Mouse (Mus musculus) spleen, postnatal 14 days (tissue): ENCODE results near the gene Gas2.

Experiments
- DNase-seq, 2 experiments: peaks; one replicate each; pipeline ENCODE4 v3.0.0; 2021 to 2022; ENCODE audit warnings: low spot score in 2 of 2

Gene Gas2

DNA sequence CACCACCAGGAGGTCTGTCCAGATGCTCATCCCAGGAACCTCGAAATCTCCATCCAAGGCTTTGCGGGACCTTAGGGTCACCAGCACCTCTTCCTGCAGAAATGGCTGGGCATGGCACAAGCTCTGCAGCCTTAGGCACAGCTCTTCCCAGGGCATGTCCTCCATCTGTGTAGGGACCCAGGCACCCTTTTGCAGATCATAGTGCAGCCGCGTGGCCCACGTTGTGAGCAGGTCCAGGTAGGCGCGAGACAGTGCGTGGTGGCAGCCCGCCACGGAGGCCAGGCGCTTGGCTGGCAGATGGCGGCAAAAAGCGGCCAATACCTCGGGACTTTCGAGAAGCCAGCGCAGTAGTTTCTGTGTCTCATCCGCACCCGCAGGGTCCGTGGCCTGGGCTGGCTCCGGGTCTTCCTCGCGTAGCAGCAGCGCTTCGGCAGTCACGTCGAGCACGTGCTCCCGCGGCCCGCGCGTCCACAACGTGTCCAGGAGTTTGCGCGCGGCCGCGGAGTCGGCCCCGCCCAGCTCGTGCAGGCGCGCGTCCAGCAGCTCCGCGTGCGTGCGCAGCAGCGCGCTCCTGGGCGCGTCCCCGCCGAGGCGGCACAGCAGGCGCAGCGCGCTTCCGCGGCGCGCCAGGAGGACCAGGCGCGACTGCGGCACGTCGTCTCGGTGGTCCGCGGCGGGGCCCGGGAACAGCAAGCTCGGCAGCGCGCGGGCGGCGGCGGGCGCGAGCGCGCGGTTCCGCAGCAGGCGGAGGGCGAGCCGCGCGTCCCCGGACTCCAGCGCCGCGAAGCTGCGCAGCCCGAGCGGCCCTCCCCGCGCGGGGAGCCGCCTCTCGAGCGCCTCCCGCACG, at the start of gene Gas2:
Gene Gas2 (plus strand): TSS at position 766 of the 847 bp plus-strand sequence.
- DNase-seq: peak; percentile 65 to 82

DNA sequence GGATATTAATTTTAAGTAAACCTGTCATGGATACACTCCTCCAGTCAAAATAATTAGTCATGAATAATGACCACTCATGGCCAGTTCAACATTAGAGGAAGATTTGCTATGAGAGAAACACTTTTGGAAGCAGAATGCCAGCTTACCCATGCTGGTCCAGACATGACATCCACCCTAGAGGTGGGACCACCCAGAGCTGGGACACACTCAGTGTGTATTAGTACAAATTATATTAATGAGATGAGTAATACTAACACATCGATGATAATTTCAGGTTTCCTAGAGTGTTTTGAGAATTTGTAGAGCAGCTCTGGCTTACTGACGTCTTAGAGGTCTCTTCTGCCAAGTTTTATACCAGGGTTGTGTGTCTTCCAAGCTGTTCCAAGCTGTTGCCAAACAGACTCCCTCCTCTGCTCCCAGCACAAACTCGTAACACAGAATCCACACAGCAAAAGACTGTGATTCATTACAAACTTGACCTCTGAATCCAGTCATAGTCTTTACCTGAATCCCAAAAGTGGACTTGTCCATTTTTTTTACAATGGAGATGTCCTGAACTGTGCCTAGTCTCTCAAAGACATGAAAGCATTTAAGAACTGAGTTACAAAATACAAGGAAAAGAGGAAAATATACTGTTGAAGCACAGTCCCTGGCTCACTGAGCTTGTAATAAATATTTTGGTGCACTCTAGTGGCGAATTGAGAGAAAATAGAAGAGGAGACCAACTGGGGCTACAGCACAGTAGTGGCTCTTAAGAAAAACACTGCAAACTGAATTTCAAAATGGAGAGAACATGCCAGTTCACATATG, 46.1 kb upstream of the Gas2 start:
- DNase-seq: no peak

DNA sequence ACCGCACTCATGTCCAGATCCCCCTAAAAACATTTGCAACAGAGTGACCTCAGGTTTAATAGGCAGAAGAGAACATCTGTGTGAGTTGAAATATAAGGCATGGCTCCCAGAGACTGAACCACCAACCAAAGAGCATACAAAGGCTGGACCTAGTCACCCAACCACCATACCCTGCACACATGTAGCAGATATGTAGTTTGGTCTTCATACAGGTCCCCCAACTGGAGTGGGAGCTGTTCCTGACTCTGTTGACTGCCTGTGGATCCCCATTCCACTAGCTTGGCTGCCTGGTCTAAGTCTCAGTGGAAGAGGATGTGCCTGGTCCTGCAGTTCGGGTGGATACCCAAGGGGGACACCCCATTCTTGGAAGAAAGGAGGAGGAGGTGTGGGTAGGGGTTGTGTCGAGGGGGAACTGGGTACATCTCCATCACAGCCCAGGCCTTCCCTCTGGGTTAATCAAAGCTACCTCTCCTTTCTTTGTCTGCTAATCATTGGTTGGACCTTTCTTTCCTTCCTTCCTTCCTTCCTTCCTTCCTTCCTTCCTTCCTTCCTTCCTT, 45.5 kb upstream of the Gas2 start:
- DNase-seq: no peak

DNA sequence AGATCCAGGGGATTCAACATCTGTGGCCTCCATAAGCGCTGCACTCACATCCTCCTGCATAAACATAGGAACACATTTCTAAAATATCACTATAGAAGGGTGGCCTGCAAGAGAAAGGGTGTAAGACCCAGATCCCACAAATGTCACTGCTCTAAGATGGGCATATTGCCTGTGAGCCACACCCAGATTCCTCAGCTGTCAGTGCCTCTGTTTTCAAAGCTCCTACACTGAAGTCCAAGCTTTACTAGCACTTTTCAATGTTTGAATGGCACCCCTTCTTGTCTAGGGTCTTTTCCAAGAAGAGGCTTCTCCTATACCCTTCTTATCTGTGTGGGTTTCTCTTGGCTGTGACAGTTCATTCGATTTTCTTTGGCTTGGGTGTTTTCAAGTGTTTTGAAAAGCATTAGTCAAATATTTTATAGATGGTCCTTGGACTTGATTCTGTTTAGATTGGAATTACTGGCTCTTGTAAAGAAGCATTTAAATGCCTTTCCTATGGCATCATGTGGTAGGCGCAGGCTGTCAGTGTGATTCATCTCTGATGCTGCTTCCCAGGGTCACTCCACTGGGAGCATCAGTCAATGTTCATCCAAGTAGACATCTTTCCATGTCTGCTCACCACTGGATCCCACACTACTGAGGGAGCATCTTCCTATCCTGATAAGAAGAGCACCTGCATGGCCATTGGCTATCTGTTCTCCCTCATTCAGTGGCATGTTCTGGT, 43.4 kb upstream of the Gas2 start:
- no peak for DNase-seq

DNA sequence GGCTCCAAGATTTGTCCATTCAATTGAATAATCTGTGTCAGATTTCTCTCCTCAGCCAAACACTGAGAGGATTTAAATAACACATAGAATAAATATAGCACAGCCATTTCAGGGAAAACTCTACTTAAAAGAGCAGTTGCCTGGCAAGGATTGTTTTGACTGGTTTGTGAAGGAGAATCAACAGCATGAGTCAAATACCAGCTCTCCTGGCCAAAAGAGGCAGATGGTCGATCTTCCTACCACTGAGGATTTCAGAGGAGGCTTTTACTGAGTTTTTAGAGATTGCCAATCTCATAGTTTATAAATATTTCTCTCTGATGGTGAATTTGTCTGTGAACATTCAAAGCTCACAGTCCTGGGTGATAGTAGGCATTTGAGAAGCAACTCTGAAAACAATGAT, 41.9 kb upstream of the Gas2 start:
- no peak for DNase-seq

DNA sequence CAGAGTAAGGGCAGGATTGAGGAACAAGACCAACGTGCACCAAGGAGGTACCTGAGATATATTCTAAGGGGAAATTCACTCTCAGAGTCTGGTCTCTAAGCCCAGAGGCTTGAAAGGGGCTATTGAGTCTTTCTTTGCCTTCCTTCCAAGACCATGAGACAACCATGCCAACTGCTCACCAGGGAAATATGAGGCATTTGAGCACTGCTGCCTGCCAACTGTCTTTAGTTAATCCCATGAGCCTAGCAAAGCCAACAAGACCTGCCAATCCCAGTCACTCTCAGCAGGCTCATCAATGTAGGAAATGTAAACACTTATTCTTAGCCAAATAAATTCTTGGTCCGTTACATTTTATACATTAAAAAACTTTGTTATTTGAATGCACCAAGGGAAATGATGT, 40.3 kb upstream of the Gas2 start:
- DNase-seq: no peak

DNA sequence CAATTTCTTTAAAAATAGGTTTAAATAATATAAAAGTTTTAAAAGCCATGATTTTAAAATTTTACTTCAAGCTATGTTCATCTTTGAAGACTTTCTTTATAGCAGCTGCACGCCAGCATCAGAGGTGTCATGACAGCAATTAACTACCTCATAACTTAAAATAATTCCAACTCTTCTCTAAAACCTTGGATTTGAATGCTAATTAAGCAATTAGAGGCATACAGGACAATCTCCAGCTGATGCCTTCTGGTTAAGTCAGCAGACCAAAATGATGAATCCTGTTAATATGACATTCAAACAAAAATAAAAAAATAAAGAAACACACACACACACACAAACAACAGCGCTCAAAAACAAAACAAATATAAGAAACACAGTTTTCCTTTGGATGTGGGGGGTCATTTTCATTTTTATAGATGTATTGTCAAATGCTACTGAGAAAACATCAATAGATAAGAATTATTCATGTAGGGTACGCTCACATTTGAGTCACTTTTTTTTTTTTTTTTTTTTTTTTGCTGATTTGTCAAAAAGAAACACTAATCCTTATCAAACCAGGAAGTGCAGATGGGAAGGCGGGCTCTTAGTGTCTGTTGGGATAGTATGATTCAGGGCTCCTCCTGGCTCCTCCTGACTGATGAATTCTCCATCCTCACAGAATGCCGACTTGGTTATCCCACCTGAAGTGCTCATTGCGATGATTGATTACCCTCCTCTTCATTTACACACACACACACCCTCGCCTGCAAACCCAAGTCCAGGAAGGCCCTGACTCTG, 38.1 kb upstream of the Gas2 start:
- DNase-seq: no peak

DNA sequence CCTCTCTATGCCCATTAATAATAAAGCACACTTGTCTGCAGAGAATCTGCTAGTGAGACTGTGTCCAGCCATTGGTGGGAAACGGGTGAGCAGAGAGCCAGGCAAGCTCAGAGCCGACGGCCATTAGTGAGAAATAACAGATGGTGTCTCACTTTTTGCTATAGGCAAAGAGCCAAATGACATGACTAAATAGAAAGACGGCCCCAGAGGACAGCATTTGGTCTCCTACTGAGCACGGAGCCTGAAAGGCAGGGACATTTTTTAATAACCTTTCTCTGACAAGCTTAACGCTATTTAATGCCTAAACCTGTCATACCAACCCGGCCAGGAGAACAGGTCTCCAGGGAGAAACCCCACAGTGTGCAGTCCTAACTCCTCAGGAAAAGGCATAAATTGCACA, 29.9 kb upstream of the Gas2 start:
- DNase-seq: no peak

DNA sequence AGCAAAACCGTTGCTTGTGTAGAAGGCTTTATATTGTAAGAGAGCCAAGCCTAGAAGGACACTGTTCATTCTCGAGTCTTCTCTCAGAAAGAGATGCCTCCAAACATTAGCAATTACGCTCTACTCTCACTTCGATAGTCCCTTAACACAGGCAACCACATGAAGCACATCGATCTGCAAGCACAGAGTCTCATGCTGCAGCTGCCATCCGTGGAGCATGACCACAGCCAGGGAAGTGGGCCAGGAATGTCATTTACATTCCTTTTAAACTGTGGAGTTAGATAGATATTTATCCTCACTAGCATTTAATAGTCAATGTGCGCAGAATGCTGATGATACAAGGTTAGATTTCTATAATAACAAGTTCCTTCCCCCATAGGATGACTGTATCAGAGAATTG, 21.3 kb upstream of the Gas2 start:
- DNase-seq: no peak

DNA sequence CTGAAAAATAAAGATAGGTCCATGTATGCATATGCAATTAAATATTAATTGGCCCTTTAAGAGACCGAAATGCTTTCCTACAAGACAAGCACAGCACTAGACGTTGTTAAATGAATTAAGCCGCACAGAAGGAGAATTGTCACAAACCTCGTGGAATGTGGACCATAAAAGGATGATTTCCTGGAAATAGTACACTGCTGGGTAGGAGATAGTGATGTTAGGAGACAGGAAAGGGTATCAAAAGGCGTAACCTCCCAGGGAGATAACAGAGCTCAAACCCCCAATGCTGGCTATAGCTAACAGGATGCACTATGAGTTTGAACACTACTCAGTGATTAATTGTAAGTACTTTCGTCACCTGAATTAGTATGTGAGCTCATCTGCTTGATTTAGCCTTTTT, 10.9 kb upstream of the Gas2 start:
- DNase-seq: no peak

DNA sequence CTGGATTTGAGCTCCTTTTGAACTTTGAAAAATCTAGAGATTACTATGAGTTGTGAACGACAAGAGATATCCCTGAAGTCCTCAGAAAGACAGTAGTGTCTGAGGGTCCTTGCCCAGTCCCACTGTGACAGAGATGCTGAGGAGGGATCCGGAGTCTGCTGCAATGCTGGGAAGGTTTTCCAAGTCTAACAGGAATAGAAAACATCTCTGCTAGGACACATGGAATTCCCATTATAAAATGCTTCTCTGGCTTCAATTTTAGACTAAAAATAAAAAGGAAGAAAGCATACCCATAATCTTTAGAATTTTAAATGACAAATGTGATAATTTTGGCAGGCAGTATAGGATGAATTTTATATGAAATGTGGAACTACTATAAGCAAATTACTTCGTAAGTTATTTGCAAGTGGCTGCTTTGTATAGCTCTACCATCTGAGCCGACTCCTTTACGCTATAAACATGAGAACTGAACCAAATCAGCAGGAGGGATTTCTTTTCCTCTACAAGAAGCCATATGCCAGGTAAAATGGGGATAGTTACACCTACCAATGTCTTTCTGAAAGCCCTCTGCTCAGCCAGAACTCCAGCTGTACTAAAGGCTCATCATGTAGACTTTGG, 9.8 kb upstream of the Gas2 start:
- DNase-seq: no peak

DNA sequence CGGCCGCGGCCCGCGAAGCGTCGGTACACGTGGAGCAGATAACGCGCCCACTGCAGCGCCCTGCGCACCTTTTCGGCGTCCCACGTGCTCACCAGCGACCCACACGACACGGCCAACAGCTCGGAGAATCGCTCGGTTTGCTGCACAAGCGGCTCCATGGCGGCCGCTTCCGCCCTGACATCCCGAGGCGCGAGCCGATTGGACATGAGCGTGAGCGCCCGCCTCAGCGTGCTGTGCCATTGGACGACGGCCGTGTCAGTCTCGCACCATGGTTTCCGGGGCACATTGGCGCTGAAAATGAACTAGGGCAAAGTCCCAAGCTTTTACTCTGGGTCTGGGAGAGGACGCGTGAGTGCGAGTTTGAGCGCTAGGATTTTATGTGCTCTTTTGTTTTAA, 280 bp downstream of the Gas2 start, which contains the start of gene Fancf:
Gene Fancf (minus strand): TSS at position 171 of the 396 bp plus-strand sequence.
- DNase-seq: peak; percentile 95 to 96

DNA sequence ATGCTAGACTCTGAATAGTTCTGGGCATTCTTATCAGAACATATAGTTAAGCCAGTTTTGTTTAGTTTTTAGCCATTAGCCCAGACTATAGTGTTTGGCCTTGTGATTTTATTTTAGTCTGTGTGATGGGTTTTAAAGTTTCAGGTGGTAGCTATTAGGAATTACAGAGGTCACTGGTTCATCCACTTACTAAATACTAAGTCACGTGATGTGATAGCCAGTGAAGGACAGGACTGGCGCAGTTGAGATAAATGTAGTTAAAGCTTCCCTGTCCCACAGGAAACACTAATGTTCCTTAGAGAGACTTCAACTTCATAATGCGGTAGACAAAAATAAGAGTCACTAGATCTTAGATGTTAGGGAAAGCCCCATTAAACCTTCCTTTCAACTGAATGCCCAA, 1.0 kb downstream of the Gas2 start:
- DNase-seq: no peak

DNA sequence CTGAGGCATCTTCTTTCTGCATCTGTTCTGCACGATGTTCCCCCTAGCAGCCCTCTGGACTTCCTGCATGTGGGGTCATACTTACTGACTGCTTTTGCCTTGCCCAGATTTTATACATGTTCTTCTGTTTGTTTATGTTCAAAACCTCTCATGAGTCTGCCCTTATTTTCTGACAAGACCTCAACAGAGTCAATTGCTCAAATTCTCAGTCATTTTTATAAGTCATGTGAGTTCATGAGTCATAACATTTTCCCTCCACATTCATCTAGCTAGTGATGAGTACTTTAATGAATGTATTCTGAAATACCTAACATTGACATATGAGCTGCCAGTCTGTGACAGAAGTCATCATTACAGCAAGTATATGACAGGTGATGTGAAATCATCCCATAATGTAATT, 3.5 kb downstream of the Gas2 start:
- DNase-seq: no peak

DNA sequence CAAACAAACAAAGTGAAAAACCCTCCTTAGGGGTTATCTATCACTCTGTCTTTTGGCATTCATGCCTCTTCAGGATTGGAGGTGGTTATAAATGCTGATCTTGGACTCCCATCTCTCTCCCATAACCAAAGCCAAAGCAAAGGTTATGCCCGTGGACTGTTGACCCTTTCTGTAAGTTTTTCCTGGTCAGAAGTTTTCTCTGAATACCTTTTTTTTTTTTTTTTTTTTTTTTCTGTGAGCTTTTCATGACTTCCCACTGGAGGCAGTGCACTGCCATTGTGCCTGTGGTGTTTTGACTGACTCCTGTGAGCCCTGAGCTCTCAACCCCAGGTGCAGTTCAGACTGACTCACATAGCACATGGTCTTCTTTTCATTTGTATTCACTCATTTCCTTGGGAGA, 6.2 kb downstream of the Gas2 start:
- DNase-seq: no peak

DNA sequence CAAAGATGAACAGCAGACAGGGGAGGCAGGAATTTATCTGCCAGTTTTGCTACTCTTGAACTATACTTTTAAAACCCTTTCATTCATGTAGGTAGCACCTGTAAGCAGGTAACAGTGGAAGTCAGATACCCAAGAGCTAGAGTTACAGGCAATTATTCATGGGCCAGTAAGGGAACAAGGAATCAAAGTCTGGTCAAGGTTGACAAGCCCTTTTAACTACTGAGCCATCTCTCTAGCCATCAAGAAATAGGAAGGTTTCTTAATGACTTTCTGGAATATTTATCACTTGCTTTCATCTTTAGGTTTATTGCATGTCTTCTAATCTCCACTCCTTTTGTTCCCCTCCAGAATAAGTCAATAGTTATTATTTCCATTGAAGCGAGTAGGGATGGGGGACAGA, 10.2 kb downstream of the Gas2 start:
- DNase-seq: no peak

DNA sequence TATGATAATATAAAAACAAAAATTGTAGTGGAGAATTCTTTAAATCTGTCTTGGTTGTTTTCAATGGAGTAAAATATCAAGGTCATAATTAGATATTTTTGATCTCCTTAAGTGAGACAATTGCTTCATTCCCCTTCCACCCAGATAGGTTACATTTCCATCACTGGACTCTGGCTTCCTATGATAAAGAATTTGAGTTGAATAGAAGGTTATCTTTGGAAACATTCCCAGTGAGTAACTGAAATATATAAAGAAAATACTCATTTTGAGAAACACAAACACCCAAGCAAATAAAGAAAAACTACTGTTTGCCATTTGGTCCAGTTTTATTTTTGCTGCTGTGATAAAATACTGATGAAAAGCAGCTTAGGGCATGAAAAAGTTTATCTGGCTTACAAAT, 10.8 kb downstream of the Gas2 start:
- DNase-seq: no peak

DNA sequence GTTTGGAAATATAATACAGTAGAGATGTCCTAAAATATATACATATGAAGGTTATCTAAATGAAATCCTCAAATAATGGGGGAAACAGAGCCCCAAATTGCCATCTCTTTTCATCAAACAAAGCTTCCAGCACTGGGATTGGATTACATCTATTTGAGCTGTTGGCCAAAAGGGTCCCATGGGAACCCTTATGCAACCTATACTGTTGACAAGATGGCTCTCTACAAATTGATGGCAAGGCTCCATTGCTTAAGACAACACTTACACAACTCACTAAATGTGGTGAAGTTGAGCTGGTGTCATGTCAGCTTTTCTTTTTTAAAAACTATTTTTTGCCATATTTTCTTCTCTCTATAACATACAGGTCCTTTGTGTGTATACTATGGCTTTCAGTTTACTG, 14.5 kb downstream of the Gas2 start:
- no peak for DNase-seq

DNA sequence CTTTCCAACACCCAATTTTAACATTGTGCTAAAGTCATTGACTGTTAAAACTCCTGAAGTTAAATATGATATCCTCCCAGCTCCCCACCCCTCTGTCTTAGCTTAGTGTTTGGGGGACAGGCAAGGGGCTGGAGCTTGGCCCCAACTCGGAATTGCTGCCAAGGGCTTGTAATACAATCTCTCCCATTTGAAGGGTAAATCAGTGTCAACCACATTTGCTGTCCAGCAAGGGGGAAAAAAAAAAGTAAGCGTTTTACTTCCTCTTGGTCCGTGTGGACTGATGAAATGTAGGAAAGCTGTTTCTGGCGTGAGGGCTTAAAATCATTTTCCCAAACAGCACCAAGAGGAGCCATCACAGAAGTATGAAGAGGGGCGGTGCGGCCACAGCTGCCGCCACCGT, 16.9 kb downstream of the Gas2 start:
- no peak for DNase-seq

DNA sequence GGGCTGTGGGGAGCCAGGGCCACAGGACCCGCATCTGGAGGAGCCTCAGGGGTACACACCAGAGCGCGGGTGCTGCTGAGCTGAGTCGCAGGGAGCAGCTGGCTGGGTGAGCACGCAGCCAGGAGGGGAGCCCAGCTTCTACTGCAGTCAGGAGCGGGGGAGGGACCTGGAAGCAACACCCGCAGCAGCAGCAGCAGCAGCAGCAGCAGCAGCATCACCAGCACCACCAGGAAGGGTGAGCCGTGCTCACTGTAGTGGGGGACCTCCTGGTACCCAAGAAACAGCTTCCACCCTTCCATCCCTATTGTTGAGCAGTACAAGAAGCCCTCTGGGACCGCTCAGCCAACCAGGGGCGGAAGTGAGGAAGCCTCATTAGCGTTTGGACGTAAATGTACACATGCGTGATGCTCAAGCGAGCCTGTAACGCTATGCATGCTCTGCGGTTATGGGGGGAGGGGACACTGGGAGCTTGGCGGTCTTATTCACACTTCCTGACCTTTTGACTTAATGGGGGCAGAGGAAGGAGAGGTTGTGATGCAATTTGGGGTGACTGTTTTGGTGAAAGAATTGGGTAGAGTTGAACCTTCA, 17.4 kb downstream of the Gas2 start:
- peak in 1 of 2 experiments; percentile 8 for DNase-seq
